Mouse (Mus musculus) CH12.LX (cell line): ENCODE data around the gene Cox8a. TPM values are rescaled to one million over a fixed set of nuclear protein-coding genes. Genes with fewer than 3 reads are reported as not detected.

Experiments
- DNase-seq: peaks from one replicate; pipeline ENCODE4 v3.0.0-alpha.2; 2013; ENCODE audit errors: extremely low read depth
- H3K27ac ChIP-seq: 2 replicates; pipeline ENCODE4 v1.5.1; 2012; ENCODE audit warnings: low read depth, mild to moderate bottlenecking, control low read depth, moderate library complexity; ENCODE audit not compliant: insufficient read depth
- H3K27me3 ChIP-seq: replicated peaks from 2 replicates; pipeline ENCODE3; 2012; ENCODE audit warnings: inconsistent platforms
- H3K36me3 ChIP-seq, 2 experiments: replicated peaks in 1 of 2; 2 replicates each; pipeline versions ENCODE3 to v1.6.1; 2012; ENCODE audit warnings: inconsistent platforms in 1 of 2, low read length in 1 of 2, mild to moderate bottlenecking in 1 of 2, mixed read lengths in 1 of 2, moderate library complexity in 1 of 2; ENCODE audit not compliant: control insufficient read depth in 1 of 2, insufficient read depth in 1 of 2
- H3K4me1 ChIP-seq, 2 experiments: 2 replicates each; pipeline ENCODE4 v1.6.1; 2012; ENCODE audit warnings: inconsistent platforms in 1 of 2, moderate library complexity in 1 of 2; ENCODE audit not compliant: insufficient read depth in 2 of 2, control insufficient read depth in 1 of 2
- H3K4me2 ChIP-seq: 2 replicates; pipeline ENCODE4 v1.6.1; 2012; ENCODE audit warnings: low read depth, mild to moderate bottlenecking, control low read depth; ENCODE audit not compliant: poor library complexity, insufficient read depth, severe bottlenecking
- H3K4me3 ChIP-seq, 3 experiments: fragments of 150-350 bp in 1 of 3; sonication (generic) in 1 of 3; replicated peaks in 1 of 3; 2 replicates each; pipeline versions ENCODE3 to v1.5.1; 2011 to 2012; ENCODE audit warnings: low read depth in 2 of 3, low read length in 2 of 3, mild to moderate bottlenecking in 2 of 3, moderate library complexity in 2 of 3, control low read depth in 1 of 3, improper control_type of control experiment in 1 of 3, inconsistent platforms in 1 of 3, mixed read lengths in 1 of 3; ENCODE audit not compliant: poor library complexity in 1 of 3
- H3K79me2 ChIP-seq: replicated peaks from 2 replicates; pipeline ENCODE4 v1.6.1; 2012; ENCODE audit warnings: mild to moderate bottlenecking, moderate library complexity; ENCODE audit not compliant: control insufficient read depth, poor library complexity, insufficient read depth, severe bottlenecking; ENCODE audit errors: extremely low read depth
- H3K9ac ChIP-seq: 2 replicates; pipeline ENCODE4 v1.6.1; 2012; ENCODE audit warnings: low read depth, mild to moderate bottlenecking, control low read depth, moderate library complexity; ENCODE audit not compliant: insufficient read depth
- H3K9me3 ChIP-seq: replicated peaks from 2 replicates; pipeline ENCODE3; 2012; ENCODE audit warnings: low read length, inconsistent platforms, mixed read lengths
- BHLHE40 ChIP-seq: IDR thresholded peaks from 2 replicates; pipeline ENCODE4 v1.6.1; 2011; ENCODE audit warnings: mild to moderate bottlenecking, low read depth, low read length, improper control_type of control experiment
- CTCF ChIP-seq, 2 experiments: IDR thresholded peaks in 1 of 2; conservative IDR thresholded peaks in 1 of 2; 2 replicates each; pipeline ENCODE4 v1.5.1; 2011 to 2012; ENCODE audit warnings: low read depth in 2 of 2, low read length in 2 of 2, improper control_type of control experiment in 1 of 2, inconsistent platforms in 1 of 2, mild to moderate bottlenecking in 1 of 2, moderate library complexity in 1 of 2
- EP300 ChIP-seq: IDR thresholded peaks from 2 replicates; pipeline ENCODE4 v1.6.1; 2011; ENCODE audit warnings: low read length, improper control_type of control experiment
- GABPA ChIP-seq: IDR thresholded peaks from 2 replicates; pipeline ENCODE4 v1.6.1; 2012; ENCODE audit warnings: low read depth, low read length, improper control_type of control experiment, inconsistent platforms; ENCODE audit not compliant: insufficient replicate concordance
- HCFC1 ChIP-seq: IDR thresholded peaks from 2 replicates; pipeline ENCODE4 v1.6.1; 2012; ENCODE audit warnings: low read depth, mild to moderate bottlenecking, inconsistent platforms, low read length, improper control_type of control experiment
- IRF4 ChIP-seq: IDR thresholded peaks from 2 replicates; pipeline ENCODE4 v1.6.1; 2014; ENCODE audit warnings: low read depth, mild to moderate bottlenecking, inconsistent platforms, low read length, improper control_type of control experiment
- JUN ChIP-seq: IDR thresholded peaks from 2 replicates; pipeline ENCODE4 v1.6.1; 2011; ENCODE audit warnings: low read depth, mild to moderate bottlenecking, low read length, improper control_type of control experiment, moderate library complexity; ENCODE audit not compliant: insufficient read depth
- KAT2A ChIP-seq: IDR thresholded peaks from 2 replicates; pipeline ENCODE4 v1.6.1; 2012; ENCODE audit warnings: low read length, improper control_type of control experiment, inconsistent platforms; ENCODE audit not compliant: insufficient replicate concordance
- MAX ChIP-seq: IDR thresholded peaks from 2 replicates; pipeline ENCODE4 v1.6.1; 2011; ENCODE audit warnings: low read length, improper control_type of control experiment
- MAZ ChIP-seq: IDR thresholded peaks from 2 replicates; pipeline ENCODE4 v1.6.1; 2012; ENCODE audit warnings: low read depth, mild to moderate bottlenecking, inconsistent platforms, low read length, improper control_type of control experiment, moderate library complexity
- MEF2A ChIP-seq: IDR thresholded peaks from 2 replicates; pipeline ENCODE4 v1.6.1; 2014; ENCODE audit warnings: low read depth, mild to moderate bottlenecking, inconsistent platforms, low read length, improper control_type of control experiment, borderline replicate concordance
- NELFE ChIP-seq: IDR thresholded peaks from 2 replicates; pipeline ENCODE4 v1.6.1; 2011; ENCODE audit warnings: low read depth, low read length, improper control_type of control experiment
- NRF1 ChIP-seq: IDR thresholded peaks from 2 replicates; pipeline ENCODE4 v1.6.1; 2014; ENCODE audit warnings: low read depth, mild to moderate bottlenecking, inconsistent platforms, low read length, improper control_type of control experiment, moderate library complexity
- POLR2A ChIP-seq: IDR thresholded peaks from 2 replicates; pipeline ENCODE4 v1.6.1; 2011; ENCODE audit warnings: low read depth, mild to moderate bottlenecking, improper control_type of control experiment, low read length
- SMC3 ChIP-seq: IDR thresholded peaks from 2 replicates; pipeline ENCODE4 v1.6.1; 2011; ENCODE audit warnings: low read depth, low read length, improper control_type of control experiment
- TCF12 ChIP-seq: IDR thresholded peaks from 2 replicates; pipeline ENCODE4 v1.6.1; 2014; ENCODE audit warnings: low read depth, mild to moderate bottlenecking, inconsistent platforms, low read length, improper control_type of control experiment
- USF1 ChIP-seq: IDR thresholded peaks from 2 replicates; pipeline ENCODE4 v1.6.1; 2014; ENCODE audit warnings: low read depth, mild to moderate bottlenecking, inconsistent platforms, low read length, improper control_type of control experiment
- ZC3H11A ChIP-seq: IDR thresholded peaks from 2 replicates; pipeline ENCODE4 v1.6.1; 2012; ENCODE audit warnings: low read depth, mild to moderate bottlenecking, inconsistent platforms, low read length, improper control_type of control experiment
- ZKSCAN1 ChIP-seq: IDR thresholded peaks from 2 replicates; pipeline ENCODE4 v1.6.1; 2012; ENCODE audit warnings: low read depth, inconsistent platforms, low read length, improper control_type of control experiment, borderline replicate concordance
- ZMIZ1 ChIP-seq: IDR thresholded peaks from 2 replicates; pipeline ENCODE4 v1.6.1; 2012; ENCODE audit warnings: low read depth, mild to moderate bottlenecking, inconsistent platforms, low read length, improper control_type of control experiment
- dilution Hi-C: fragments of 300-500 bp; cut with MboI; formaldehyde crosslinking; loops from 2 replicates; pipeline ENCODE4 v1.14.3; 2020; ENCODE audit warnings: low sequenced_read_pairs; ENCODE audit not compliant: extremely low pct_unique_long_range_greater_than_20kb, extremely low pct_ligation_motif_present
- in situ Hi-C: fragments of 300-500 bp; cut with MboI; formaldehyde crosslinking; loops from 3 replicates; pipeline ENCODE4 v1.14.3; 2019; ENCODE audit warnings: low sequenced_read_pairs, low pct_ligation_motif_present, low pct_unique_long_range_greater_than_20kb, mixed read lengths
- polyA plus RNA-seq: library from polyadenylated mRNA; unstranded; fragments of >175 nt; gene quantifications from 2 replicates; pipeline ENCODE4 v1.2.1, GENCODE M21; 2012; ENCODE audit warnings: low read depth; ENCODE audit not compliant: insufficient read length
- total RNA-seq, 2 experiments: library from RNA; depleted of rRNA; stranded (reverse); fragments of 300-350 nt in 1 of 2; fragments of >200 nt in 1 of 2; gene quantifications; 2 replicates each; pipeline ENCODE4 v1.2.3; 2012 to 2014

Gene Cox8a
- total and polyA plus RNA-seq, 3 experiments = 326 to 896 (median 822) TPM

GRCm38 (mm10) chr19:7223488-7223887 is 6.1 kb upstream of the Cox8a start:
- peaks cover 25 to 45% of the 10 kb centered on the region in 2 experiments for H3K36me3 ChIP-seq
- H3K4me1 ChIP-seq = peaks cover 0 to 32% of the 10 kb centered on the region in 2 experiments; a peak in 2 of 4 replicates
- dilution Hi-C loops = no loop called here
- no peak overlapping the region for H3K27ac ChIP-seq
- H3K9ac ChIP-seq = no peak overlapping the region
- TF ChIP-seq SMC3 = no peak
- TF ChIP-seq CTCF (conservative IDR thresholded peaks at IDR 0.05 in 1 of 2, IDR thresholded peaks at IDR 0.05 in 1 of 2; ENCODE audit: low read depth in 2 of 2, low read length in 2 of 2) = peak in 1 of 2 experiments; percentile 17; a peak in 1 of 4 replicates
- TF ChIP-seq IRF4 = no peak
- TF ChIP-seq POLR2A = 0 out of 2 replicates have a peak, but pooled peaks have one; percentile 16
- TF ChIP-seq ZMIZ1 = no peak
- no peak for TF ChIP-seq NRF1
- TF ChIP-seq TCF12 = no peak
- no peak for TF ChIP-seq KAT2A
- TF ChIP-seq GABPA = no peak
- TF ChIP-seq ZKSCAN1 = no peak
- TF ChIP-seq MEF2A = no peak
- no peak for TF ChIP-seq MAZ
- TF ChIP-seq MAX = no peak
- no peak overlapping the region for H3K4me3 ChIP-seq
- H3K4me2 ChIP-seq = no peak overlapping the region
- in situ Hi-C loops = no loop called here
- H3K9me3 ChIP-seq = no peaks in the 10 kb centered on the region
- no peaks in the 10 kb centered on the region for H3K27me3 ChIP-seq
- DNase-seq = no peak
- H3K79me2 ChIP-seq = no peaks in the 10 kb centered on the region

GRCm38 (mm10) chr19:7222196-7222595 is 4.8 kb upstream of the Cox8a start:
- H3K4me3 ChIP-seq = no peak overlapping the region

More at GRCm38 (mm10) chr19:7222196-7222595, 4.8 kb upstream of the Cox8a start:
- peaks cover 12 to 33% of the 10 kb centered on the region in 2 experiments for H3K36me3 ChIP-seq
- no peaks in the 10 kb centered on the region for H3K9me3 ChIP-seq
- H3K4me1 ChIP-seq = peaks cover 0 to 26% of the 10 kb centered on the region in 2 experiments; a peak in 2 of 4 replicates
- no peak overlapping the region for H3K9ac ChIP-seq
- in situ Hi-C loops = no loop called here
- H3K27ac ChIP-seq = no peak overlapping the region
- no peak overlapping the region for H3K4me2 ChIP-seq
- dilution Hi-C loops = no loop called here
- H3K27me3 ChIP-seq = no peaks in the 10 kb centered on the region
- H3K79me2 ChIP-seq = peaks cover 2% of the 10 kb centered on the region
- no peak for TF ChIP-seq ZC3H11A
- no peak for TF ChIP-seq SMC3
- TF ChIP-seq EP300 = no peak
- TF ChIP-seq NELFE = no peak
- TF ChIP-seq CTCF (conservative IDR thresholded peaks at IDR 0.05 in 1 of 2, IDR thresholded peaks at IDR 0.05 in 1 of 2; ENCODE audit: low read depth in 2 of 2, low read length in 2 of 2) = no peak
- TF ChIP-seq HCFC1 = no peak
- TF ChIP-seq ZKSCAN1 = no peak
- TF ChIP-seq BHLHE40 = no peak
- TF ChIP-seq NRF1 = no peak
- TF ChIP-seq GABPA = no peak
- TF ChIP-seq USF1 = no peak
- no peak for TF ChIP-seq JUN
- no peak for TF ChIP-seq IRF4
- no peak for DNase-seq
